ENCODE assay signal across 8 mouse cellular contexts in genomic region chr7:101969694-101970428, GRCm38 (mm10). TPM values are rescaled to one million over a fixed set of nuclear protein-coding genes. Genes with fewer than 3 reads are reported as not detected.
A peak's percentile ranks its signal among the peaks of the same experiment; 100 is the strongest.
DNase-seq lines count a peak whose midpoint lies in the region; ATAC-seq lines count a peak whose summit lies in the region.

No protein-coding gene starts in this region.

- no peaks in the 10 kb centered on the region for H3K36me3 ChIP-seq in hindbrain, embryonic 15.5 days

- peaks cover 46% of the 10 kb centered on the region for H3K4me1 ChIP-seq in hindbrain, embryonic 15.5 days (replicated peaks)

- peak; percentile 47 for DNase-seq in WW6 (ENCODE audit: low read depth, low spot score)
- DNase-seq in cerebellum, postnatal 36 days, result peak; percentile 82 to 86
- peak; percentile 85 for DNase-seq in frontal cortex, postnatal 36 days (ENCODE audit: low spot score in 2 of 2)
- peak; percentile 75 to 85 for DNase-seq in left cerebral cortex, adult 18-20 months (ENCODE audit: low spot score in 2 of 2)
- peak; percentile 89 to 94 for DNase-seq in lung, postnatal 4 days
- DNase-seq in retina, postnatal 1 day, result peak; percentile 91
- DNase-seq in thymus, postnatal 4 days, result peak; percentile 90

- H3K4me2 ChIP-seq in hindbrain, embryonic 15.5 days, result peak overlapping the region; percentile 77

- H3K4me3 ChIP-seq in hindbrain, embryonic 15.5 days, result peak overlapping the region; percentile 59

- H3K27me3 ChIP-seq in hindbrain, embryonic 15.5 days, result no peaks in the 10 kb centered on the region

- peak; percentile 92 for ATAC-seq in hindbrain, embryonic 15.5 days (ENCODE audit: low FRiP score, low read depth)

- H3K9me3 ChIP-seq in hindbrain, embryonic 15.5 days, result no peaks in the 10 kb centered on the region

- H3K9ac ChIP-seq in hindbrain, embryonic 15.5 days, result peak overlapping the region; percentile 84

- WGBS in hindbrain, embryonic 15.5 days, result 1% methylated on average over 39 of the region's 53 CpGs

- peak overlapping the region; percentile 99 for H3K27ac ChIP-seq in hindbrain, embryonic 15.5 days (replicated peaks)

RNA-seq across cellular contexts. Expression of gene Numa1, which starts 36.0 kb away (rescaled TPM):
- 43.3 and 46.5 TPM in 2 replicates for polyA plus RNA-seq in hindbrain, embryonic 15.5 days (2015; fragmentation: Nextera tagmentation; extraction: Ambion mirVana)
- total RNA-seq in left cerebral cortex, adult 18-20 months (2021), result 100 to 1,000 TPM in 1 of 2 experiments, 10 to 100 TPM in 1; 93.8 to 106 TPM

RNA-seq across cellular contexts. Expression of gene Lrrc51, which starts 36.2 kb away (rescaled TPM):
- 12.5 and 15.2 TPM in 2 replicates for polyA plus RNA-seq in hindbrain, embryonic 15.5 days (2015; fragmentation: Nextera tagmentation; extraction: Ambion mirVana)
- 1 to 10 TPM; 5.4 to 5.5 TPM for total RNA-seq in left cerebral cortex, adult 18-20 months (2021)

RNA-seq across cellular contexts. Expression of gene Il18bp, which starts 48.6 kb away (rescaled TPM):
- 4.7 and 5.4 TPM in 2 replicates for polyA plus RNA-seq in hindbrain, embryonic 15.5 days (2015; fragmentation: Nextera tagmentation; extraction: Ambion mirVana)
- 1 to 10 TPM; 6.6 to 6.8 TPM for total RNA-seq in left cerebral cortex, adult 18-20 months (2021)

Comparison
In these comparisons a context has a peak if more than half of its experiments do, and no peak if none do; other contexts are left out.
1. Peak in every context shown above with its lines: DNase-seq, ATAC-seq, H3K4me3 ChIP-seq and H3K27ac ChIP-seq.